Mouse (Mus musculus): ENCODE measurements around the gene BC037034.

BC037034 gene

DNA sequence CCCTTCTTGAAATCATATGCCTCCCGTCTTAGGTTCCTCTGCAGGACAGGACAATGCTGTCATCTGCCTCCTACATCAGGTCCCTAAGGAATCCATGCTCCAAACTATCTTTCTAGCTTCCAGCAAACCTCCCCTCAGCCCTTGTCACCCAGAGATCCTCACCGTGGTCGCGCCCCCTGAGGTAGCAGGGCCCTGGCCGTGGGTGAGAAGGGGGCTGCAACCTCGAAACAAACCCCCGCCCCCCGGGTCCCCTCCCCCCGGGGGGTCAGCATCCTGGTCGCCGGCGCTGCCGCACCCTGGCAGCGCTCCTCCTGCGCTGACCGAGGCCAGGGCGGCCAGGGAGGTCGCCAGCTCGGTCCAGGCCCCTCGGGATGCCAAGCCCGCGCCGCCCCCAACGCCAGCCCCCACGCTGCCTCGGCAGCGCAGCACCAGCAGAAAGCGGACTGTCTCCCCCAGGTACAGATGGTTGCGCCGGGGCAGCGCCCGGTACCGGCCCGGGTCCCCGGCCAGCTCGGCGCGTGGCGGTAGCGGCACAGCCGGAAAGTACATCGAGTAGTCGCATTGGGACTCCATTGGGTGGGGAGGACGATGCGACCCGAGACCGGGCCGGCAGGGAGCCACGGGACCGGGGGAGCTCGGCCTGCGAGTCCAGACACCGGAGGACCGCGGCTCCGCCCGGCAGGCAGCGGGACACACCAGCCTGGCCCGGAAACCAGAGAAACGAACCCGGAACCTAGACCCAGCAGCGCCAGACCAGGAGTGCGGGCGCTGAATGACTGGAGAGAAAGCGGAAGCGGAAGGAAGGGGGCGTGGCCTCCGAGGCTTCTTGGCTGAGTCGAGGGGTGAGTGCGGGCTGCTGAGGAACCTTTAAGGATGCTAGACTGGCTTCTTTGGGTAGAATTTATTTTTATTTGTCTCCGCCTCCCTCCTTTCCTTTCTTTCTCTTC is at the start of gene BC037034:
Gene BC037034, minus strand, starts transcription at position 774 of the 947 bp plus-strand sequence.
- peak; percentile 82 to 85 for DNase-seq

DNA sequence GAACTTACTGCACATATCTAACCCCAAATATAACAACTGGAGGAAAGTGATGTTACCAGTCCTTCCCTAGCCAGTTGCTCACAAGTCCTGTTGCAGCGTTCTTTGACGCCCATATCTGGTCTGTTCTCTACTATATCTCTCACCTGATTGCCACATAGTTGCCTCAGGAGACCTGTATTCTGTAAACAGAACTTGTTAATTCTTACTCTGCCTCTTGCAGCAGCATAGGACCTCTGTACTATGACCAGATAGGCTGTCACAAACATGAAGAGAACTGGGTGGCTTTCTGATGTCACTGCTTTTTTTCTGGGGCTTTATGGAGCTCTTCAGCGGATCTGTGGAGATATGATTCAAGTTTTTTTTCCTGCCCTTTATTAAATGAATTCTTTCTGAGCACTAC is 49.0 kb upstream of the BC037034 start:
- DNase-seq: no peak

DNA sequence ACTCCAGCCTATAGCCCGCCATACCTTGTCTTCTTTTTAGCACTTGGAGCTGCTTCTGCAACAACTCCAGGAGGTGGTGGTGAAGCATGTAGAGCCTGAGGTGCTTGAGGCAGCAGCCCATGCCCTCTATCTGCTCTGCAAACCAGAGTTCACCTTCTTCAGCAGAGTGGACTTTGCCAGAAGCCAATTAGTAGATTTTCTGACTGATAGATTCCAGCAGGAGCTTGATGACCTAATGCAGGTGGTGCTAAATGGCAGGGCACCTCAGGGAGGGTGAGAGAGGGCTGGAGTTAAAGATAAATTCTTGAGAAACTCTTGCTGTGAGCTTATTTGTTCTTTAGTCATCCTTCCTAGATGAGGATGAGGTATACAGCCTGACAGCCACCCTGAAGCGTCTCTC is 35.8 kb upstream of the BC037034 start:
- no peak for DNase-seq

DNA sequence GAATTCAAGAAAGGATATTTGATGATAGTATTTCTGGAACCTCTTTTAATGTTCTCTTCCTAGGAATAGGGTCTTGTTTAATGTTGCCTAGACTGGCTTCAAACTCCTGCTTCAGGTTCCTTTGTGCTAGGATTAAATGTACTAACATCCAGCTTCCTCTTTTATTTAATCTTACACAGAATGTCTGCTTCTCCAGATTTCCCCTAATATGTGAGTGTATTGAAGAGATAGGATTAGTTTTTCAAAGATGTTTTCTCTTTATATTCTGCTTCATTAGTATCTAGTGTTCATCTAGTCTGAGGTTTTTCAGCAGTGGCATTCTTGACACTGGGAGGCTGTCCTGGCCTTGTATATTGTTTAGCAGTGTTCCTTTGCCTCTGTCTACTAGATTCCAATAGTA is 30.3 kb upstream of the BC037034 start:
- no peak for DNase-seq

DNA sequence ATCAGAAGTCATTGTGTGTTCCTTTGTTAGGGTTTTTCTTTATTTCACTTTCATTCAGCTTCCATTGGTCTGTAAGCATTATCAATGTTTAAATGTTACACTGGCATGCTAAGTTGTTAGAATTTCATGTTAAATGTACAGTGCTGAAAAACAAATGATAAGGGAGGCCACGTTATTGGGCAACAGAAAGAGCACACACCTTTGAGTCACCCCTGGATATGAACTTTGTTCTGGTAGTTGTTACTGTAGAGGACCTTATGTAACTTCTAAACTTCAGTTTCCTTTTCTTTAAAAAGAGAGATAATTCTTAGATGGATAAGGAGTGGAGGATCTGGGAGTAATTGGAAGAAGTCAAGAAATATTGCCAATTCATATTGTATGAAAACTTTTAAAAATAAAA is 27.8 kb upstream of the BC037034 start:
- DNase-seq: no peak

DNA sequence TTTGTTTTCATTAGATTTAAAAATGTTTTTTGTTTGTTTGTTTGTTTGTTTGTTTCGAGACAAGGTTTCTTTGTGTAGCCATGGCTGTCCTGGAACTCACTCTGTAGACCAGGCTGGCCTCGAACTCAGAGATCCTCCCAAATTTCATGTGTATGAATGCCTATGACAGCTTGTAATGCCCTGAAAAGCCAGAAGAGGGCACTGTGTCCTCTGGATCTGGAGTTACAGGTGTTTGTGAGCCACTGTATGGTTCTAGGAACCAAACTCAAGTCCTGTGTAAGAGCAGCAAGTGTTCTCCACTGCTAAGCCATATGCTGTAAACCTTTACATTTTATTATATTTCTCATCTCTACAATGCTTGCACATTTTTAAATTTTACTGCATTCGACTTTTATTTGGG is 24.0 kb upstream of the BC037034 start:
- DNase-seq: no peak

DNA sequence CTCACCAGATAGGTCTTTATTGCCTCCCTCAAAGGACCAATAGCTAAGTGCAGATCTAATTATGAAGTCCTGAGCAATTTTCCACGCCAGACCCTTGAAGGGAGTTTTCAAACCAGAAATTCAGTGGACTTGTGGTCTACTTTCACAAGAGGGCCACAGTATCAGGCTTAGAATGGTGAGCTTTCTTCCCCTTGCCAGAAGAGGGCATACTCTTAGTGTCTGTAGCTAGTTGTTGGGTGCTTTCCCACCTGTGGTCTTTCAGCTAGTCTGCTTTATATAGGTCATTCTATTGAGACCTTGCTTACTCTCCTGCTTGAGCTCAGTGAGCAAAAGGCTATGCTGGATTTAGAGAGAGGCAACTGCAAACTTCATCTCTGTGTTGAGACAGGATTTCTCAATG is 19.7 kb upstream of the BC037034 start:
- DNase-seq: no peak

DNA sequence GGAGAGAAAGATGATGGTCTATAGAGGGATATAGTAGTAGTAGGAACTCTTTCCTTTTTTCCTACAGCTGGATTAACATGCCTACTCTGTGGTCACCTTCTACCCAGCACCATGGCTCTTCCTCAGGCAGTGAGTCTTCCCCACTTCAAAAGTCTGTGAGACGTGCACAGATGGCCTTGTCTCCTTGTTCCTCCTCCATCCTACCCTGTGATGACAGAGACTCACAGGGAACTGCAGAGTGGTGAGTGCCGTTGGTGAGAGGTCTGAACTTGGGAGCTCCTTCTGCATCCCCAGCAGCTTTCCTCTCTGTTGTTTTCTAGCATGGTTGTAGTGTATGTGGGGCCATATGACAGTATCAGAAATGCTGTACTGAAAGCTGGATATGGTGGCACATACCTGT is 18.0 kb upstream of the BC037034 start:
- no peak for DNase-seq

DNA sequence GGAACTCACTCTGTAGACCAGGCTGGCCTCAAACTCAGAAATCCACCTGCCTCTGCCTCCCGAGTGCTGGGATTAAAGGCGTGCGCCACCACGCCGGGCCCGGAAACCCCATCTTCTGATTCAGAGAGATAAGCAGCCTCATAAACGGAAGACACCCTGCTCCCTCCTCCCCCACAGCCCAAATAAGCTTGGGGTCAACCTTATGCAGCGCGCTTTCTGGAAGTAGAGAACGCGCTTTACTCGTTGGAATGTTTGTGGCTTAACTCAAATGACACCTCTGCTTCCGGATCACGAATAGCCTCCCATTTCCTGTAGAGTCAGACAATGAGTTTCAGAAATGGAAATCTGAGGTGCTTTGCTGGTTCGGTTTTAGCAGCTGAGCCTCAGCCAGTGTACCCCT is 17.0 kb upstream of the BC037034 start:
- no peak for DNase-seq

DNA sequence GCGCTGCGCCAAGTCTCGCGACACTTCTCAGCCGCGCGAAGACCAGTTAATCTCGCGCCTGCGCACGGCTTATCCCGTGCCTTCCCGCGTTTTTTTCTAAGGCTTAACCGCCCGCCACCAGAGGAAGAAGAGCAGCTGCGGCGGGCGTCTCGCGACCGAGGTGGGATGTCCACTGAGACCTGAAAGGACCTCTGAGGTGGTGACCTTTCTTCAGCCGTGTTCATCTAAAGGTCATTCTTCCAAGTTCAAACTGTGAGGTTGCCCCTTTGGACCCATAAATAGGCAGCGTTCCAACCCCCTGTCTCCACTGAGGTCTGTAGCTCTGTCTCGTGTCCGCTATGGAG is 16.6 kb upstream of the BC037034 start:
- no peak for DNase-seq

DNA sequence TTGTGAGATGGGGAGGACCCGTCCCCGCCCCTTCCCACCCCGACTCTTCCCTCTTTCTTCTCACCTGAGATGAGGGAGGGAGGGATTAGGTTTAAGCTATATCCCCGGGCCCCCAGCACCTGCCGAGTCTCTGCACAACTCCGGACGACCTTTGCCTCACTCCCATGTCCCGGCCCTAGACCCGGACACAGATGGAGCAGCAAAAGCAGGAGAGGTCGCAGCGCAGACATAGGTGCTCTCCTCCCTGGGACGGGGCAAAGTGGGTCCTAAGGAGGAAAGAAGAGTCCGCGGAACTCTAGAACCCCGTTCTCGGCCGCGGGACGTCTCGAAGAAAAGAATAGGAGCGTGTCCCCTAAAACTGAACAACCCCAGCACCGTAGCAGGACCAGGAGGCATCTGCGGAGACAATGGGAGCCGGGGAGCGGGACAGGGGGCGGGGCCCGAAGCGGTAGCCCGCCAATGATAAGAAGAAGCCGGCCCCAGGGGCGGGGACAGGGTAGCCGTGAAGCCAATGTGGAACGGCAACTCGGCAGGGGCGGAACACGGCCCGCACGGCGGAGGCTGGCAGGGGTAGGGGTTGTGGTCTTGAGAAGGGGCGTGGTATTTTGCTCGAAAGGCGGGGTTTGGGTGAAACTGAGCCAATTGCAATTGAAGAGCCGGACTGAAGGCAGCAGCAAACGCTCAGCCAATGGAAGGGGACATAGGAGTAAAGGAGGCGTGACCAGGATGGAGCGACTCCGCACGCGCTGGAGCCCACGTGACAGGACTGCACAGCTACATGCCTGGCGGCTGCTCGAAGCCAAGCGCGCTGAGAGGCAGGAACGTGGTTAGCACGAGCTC is 16.0 kb upstream of the BC037034 start, which contains the start of the genes Gm43720, Gpc2 and Stag3:
Gene Gm43720, minus strand, starts transcription at position 374 of the 840 bp plus-strand sequence.
Gene Gpc2, minus strand, starts transcription at position 421 of the 840 bp plus-strand sequence.
Gene Stag3, plus strand, starts transcription at position 656 of the 840 bp plus-strand sequence.
- DNase-seq: peak; percentile 83 to 90

DNA sequence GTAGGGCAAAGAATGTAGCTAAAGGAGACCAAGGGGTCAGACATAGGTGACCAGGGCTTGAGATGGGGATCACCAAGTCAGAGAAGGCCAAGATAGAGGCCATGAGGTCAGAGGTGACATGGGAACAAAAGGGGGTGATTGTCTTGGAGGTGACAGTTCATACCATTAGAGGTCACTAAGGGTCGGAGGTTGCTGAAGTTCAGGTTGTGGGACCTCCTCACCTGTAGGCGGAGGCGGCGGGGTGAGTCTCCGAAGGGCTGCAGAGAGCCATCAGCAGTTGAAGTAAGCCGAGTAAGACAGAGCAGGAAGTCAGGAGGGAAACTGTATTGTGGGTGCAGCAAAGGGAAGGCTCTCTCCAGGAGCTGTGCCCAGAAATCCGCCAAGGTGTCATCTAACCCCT is 14.2 kb upstream of the BC037034 start:
- no peak for DNase-seq

DNA sequence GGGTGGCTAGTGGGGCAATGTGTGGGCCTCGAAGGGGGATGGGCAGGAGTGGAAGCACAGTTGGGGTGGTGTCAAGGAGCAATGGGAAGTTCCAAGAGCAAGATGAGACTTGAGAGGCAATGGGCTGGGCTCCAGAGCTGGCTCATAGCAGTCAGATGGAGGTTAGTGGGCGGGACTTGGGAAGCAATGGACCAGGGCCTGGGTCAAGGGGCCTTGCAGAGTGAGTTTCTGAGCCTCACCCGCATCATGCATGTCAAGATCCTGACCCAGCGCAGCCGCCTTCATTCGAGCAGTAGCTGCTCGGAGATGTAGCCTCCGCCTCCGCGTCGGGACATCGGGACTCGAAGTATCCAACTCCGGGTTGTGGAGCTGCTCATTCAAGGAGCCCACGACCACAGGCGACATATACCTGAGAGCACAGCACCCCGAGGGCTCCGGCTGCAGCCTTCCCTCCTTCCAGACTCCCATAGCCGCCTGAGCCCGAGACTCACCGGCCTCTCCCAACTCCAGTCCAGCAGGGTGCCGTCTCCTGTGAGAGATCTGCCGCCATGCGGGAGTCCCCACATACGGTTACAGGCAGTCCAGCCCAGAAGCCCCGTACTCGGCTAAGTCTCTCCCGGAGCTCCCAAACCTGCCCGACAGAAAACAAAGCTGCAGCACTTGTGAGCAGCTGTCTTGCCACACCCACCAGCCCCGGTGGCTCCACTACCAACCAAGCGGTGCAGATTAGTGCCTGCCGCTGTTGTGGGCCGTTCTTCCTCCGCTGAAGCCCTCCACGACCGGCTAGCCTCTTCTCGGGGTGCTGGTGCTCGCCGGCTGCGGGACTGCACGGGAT is 11.6 kb upstream of the BC037034 start:
- no peak for DNase-seq

DNA sequence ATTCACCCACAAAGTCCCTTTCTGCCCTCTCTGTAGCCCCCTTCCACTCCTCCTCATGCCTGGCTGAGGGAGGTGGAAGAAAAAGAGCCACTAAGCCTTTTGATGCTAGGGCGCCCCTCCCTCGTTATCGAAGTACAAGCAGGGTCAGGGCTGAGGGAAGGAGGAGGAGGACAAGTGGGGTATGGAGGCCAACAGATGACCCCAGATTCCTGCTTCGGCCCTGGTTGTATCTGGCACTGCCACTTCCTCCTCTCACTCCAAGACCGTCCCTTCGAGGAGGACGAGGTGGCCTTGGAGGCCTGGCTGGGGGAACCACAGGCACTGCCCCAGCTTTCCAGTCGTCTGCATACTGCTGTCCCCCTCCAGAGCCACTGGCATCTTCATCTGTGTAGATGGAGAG is 10.4 kb upstream of the BC037034 start:
- no peak for DNase-seq

DNA sequence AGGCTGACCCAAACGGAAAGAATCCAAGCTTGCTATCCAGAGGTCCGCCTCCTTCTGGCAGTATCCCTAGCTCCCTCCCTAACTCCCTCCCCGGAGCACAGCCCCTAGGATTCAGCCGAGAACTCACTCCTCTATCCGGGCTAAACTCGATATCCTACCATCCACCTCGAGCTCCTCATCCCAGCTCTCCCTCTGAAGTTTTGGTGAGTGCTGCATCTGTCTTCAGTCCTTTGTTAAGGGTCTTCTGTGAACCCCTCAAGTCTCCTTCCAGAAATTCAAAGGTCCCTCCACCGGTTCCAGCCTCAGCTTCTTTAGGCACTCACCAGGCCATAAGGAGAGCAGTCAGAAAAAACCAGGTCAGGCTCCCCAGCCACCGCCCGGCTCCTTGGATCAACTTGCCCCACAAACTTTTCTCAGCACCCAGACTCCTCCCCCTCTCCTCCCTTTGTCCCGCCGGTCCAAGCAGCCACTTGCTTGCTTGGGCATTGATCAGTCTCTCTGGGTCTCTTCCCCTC is 8.6 kb upstream of the BC037034 start, which contains the start of gene Gal3st4:
Gene Gal3st4, minus strand, starts transcription at position 432 of the 515 bp plus-strand sequence.
- DNase-seq: no peak

DNA sequence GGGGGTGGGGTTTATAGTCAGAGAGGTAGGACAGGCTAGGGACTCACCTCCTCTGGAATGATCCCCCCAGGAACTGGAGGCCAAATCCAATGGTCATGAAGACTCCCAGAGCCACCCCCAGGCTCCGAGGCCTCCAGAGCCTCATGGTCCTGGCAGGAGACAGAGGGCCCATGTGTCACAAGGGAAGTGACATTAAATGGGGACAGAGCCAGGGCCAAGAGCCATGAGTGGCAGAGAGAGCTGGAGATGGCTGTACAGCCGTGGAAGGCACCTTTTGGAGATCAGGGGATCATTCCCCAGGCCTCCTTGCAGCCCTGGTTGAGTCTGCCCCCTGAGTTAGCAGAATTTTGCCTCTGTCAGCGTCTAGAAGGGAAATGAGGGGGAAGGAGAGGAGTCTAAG is 7.4 kb upstream of the BC037034 start:
- DNase-seq: no peak

DNA sequence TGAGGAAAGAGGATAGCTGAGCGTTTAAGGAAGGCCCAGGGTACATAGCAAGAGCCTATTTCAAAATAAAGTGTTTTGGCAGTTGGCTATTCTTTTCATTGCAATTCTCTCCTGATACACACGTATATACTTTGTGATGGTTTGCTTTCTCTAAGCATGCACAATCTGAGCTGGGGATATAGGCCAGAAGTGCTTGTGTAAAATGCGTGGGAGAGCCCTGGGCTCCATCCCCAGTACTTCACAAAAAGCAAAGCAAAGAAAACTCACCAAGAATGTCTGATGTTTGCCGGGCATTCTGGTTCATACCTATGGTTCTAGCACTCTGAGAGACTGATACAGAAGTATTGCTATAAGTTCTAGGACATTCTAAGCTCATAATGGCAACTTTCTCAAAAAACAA is 5.1 kb upstream of the BC037034 start:
- DNase-seq: no peak

DNA sequence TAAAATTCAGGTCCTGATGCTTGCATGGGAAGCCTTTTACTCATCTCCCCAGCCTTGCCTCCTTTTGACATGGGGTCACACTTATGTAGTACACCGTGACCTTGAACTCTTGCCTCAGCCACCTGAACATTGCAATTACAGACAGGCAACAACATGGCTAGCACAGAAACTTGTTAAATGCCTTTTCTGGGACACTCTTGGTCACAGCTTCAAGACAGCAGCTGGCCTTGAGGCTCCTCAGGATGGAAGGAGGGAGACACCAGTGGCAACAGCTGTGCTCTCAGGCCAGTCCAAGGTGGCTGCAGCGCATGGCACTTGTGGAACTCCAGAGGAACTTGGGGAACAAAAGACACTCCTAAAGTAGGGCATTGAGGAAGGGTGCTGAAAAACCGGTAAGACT is 3.3 kb upstream of the BC037034 start:
- no peak for DNase-seq

DNA sequence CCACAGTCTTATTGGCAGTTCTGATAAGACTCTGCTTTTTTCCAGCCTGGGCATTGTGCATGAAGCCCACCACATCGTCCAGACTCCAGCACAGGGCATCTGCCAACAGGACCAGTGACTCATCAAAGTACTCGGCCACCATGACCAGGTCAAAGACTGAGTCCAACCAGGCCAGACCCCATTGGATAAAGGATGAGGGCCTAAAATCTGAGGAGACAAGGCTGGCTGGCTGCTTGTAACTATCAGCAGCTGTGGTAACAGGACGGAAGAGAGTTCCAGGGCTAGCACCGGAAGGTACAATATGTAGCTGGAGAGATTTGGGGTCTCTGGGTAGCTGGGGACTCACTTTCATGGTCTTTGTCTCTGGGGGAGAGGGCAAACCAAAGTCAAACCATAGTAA is 1.9 kb upstream of the BC037034 start:
- no peak for DNase-seq

DNA sequence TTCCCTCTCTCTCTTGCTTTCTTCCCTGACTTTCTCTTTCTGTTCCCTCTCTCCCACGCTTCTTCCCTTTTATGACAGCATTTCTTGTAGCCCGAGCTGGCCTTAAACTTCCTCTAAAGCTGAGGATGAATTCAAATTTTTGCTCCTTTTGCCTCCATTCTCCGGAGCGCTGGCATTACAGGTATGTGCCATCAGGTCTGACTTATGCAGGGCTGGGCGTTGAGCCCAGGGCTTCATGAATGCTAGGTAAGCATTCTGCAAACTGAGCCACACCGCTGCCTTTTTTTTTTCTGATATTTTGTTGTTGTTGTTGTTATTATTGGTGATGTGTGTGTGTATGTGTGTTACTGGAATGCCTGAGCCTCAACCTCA is 360 bp upstream of the BC037034 start:
- no peak for DNase-seq

DNA sequence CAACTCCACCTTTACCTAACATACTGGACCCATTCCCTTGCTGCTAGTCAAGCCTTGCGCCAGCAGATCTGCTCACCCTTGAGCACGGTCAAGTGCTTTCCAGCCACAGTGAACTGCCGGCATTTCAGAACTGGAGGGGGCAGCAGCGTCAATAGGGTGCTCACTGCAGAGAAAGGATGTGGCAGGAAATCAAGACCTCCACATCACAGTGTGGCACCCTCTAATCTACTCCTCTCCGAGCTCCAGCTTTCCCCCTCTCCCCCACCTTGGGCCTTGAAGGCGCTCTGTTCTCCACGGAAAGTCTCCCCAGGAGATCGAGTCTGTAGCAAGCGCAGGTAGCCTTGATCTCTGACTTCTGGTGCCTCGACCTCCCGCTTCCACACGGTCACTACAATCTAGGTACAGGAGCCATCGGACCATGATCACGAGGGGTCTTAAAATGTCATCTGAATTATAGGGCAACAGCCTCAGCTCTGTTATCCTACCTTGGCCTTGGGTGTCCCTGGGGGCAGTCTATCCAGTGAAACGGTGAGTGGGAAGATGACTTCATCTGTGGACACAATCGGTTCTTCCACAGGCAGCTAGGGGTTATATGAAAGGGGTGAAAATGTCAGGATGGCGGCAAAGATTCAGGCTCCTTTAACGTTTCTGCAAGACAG is 1.1 kb downstream of the BC037034 start:
- peak in 1 of 2 experiments; percentile 14 for DNase-seq

DNA sequence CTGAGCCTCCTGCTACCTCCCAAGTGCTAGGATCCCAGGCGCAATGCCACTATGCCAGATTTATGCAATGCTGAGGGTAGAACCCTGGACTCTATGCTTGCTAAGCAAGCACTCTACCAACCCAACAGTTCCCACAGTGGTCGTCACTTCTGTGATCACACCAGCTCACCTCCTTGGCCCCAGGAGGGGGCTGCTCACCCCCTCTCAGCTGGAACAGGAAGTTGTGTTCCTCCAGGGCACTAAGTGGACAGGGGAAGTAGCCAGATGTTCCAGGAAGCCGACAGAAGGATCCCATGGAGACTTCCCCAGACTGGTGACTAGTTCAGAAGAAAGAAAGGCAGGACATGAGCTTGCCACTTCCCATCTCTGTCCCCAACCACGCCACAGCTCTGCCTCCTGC is 1.8 kb downstream of the BC037034 start:
- DNase-seq: no peak
